Mouse (Mus musculus) heart, adult 10 weeks (tissue): Measurements from ENCODE around the gene 4430402I18Rik. TPM values are rescaled to one million over a fixed set of nuclear protein-coding genes. Genes with fewer than 3 reads are reported as not detected.

Experiments used
- polyA plus RNA-seq: library from polyadenylated mRNA; stranded (reverse); fragments of 350-450 nt; fragmentation: Illumina TruSeq; extraction: RNeasy Lipid Tissue Mini Kit (QIAGEN cat#74804); gene quantifications from one replicate; pipeline ENCODE4 v1.2.3, GENCODE M21; 2014; ENCODE audit warnings: low read depth, low replicate concordance

The 4430402I18Rik gene
- polyA plus RNA-seq = 24.0 TPM

GRCm38 (mm10) chr19:28967652-28968051 lies at the start of gene 4430402I18Rik:
Gene 4430402I18Rik, minus strand, starts transcription at chr19:28967800.

GRCm38 (mm10) chr19:28990194-28990589 lies 22.6 kb upstream of the 4430402I18Rik start, which contains the start of gene Cdc37l1:
Gene Cdc37l1, plus strand, starts transcription at chr19:28990352.

GRCm38 (mm10) chr19:28963842-28964551 lies 3.6 kb downstream of the 4430402I18Rik start, which contains the start of gene Plpp6:
Gene Plpp6, plus strand, starts transcription at chr19:28963953.

Other genes starting within 250 kb of the 4430402I18Rik start
- 2.6 TPM for gene Slc1a1, start 132.8 kb downstream of the 4430402I18Rik start, polyA plus RNA-seq
- 7.7 TPM for gene Plpp6, start 3.8 kb downstream of the 4430402I18Rik start, polyA plus RNA-seq
- 68.6 TPM for gene Cdc37l1, start 22.6 kb upstream of the 4430402I18Rik start, polyA plus RNA-seq
- 110 TPM for gene Ak3, start 80.2 kb upstream of the 4430402I18Rik start, polyA plus RNA-seq
- gene Rcl1, start 133.6 kb upstream of the 4430402I18Rik start, polyA plus RNA-seq = 6.0 TPM